Mouse (Mus musculus): ENCODE results near the gene Hmgcr. TPM values are rescaled to one million over a fixed set of nuclear protein-coding genes. Genes with fewer than 3 reads are reported as not detected.

Hmgcr gene
- polyA plus RNA-seq, 1 experiment from 2014 or later: 127 TPM

GRCm38 (mm10) chr13:96656673-96657072 is 14.1 kb downstream of the Hmgcr start:
- peak; percentile 39 for DNase-seq (ENCODE audit: low spot score)
- no peak overlapping the region for H3K27ac ChIP-seq (ENCODE audit: low read depth)
- no peak overlapping the region for H3K4me2 ChIP-seq (ENCODE audit: low read length)
- no peak overlapping the region for H3K4me3 ChIP-seq (ENCODE audit: low read depth, low read length)
- H3K9me3 ChIP-seq (ENCODE audit: control insufficient read depth, low read length): no peaks in the 10 kb centered on the region
- no peak overlapping the region for H3K9ac ChIP-seq (ENCODE audit: low read length)
- H3K4me1 ChIP-seq (replicated peaks; ENCODE audit: control insufficient read depth, insufficient read depth, low read length): no peaks in the 10 kb centered on the region
- H3K36me3 ChIP-seq (ENCODE audit: control insufficient read depth, insufficient read depth, low read length): peaks cover 98% of the 10 kb centered on the region
- H3K27me3 ChIP-seq (replicated peaks; ENCODE audit: control insufficient read depth, insufficient read depth, low read length): no peaks in the 10 kb centered on the region
- 87% methylated on average over 1 of the region's 1 CpGs for WGBS
- no peak for ATAC-seq (replicated peaks; ENCODE audit: low FRiP score, low TSS enrichment, low read depth)

GRCm38 (mm10) chr13:96653041-96653440 is 17.7 kb downstream of the Hmgcr start:
- Histone ChIP-seq H3K27me3 (replicated peaks; ENCODE audit: control insufficient read depth, insufficient read depth, low read length) (no peaks in the 10 kb centered on the region), H3K9me3 (ENCODE audit: control insufficient read depth, low read length) (no peaks in the 10 kb centered on the region), H3K4me1 (replicated peaks; ENCODE audit: control insufficient read depth, insufficient read depth, low read length) (no peaks in the 10 kb centered on the region), H3K9ac (ENCODE audit: low read length) (no peak overlapping the region), H3K27ac (ENCODE audit: low read depth) (no peak overlapping the region), H3K4me3 (ENCODE audit: low read depth, low read length) (no peak overlapping the region), H3K36me3 (ENCODE audit: control insufficient read depth, insufficient read depth, low read length) (peaks cover 99% of the 10 kb centered on the region), H3K4me2 (ENCODE audit: low read length) (no peak overlapping the region)
- ATAC-seq (replicated peaks; ENCODE audit: low FRiP score, low TSS enrichment, low read depth) (no peak), DNase-seq (ENCODE audit: low spot score) (peak; percentile 27)
- WGBS: 82% methylated on average over 9 of the region's 9 CpGs

- Histone ChIP-seq H3K27me3 (replicated peaks; ENCODE audit: control insufficient read depth, insufficient read depth, low read length) (no peaks in the 10 kb centered on the region), H3K27ac (ENCODE audit: low read depth) (no peak overlapping the region), H3K36me3 (ENCODE audit: control insufficient read depth, insufficient read depth, low read length) (peaks cover 35% of the 10 kb centered on the region), H3K4me3 (ENCODE audit: low read depth, low read length) (no peak overlapping the region), H3K4me1 (replicated peaks; ENCODE audit: control insufficient read depth, insufficient read depth, low read length) (no peaks in the 10 kb centered on the region), H3K9ac (ENCODE audit: low read length) (no peak overlapping the region), H3K4me2 (ENCODE audit: low read length) (no peak overlapping the region), H3K9me3 (ENCODE audit: control insufficient read depth, low read length) (no peaks in the 10 kb centered on the region)
- 71% methylated on average over 5 of the region's 5 CpGs for WGBS
- DNase-seq (ENCODE audit: low spot score) (no peak), ATAC-seq (replicated peaks; ENCODE audit: low FRiP score, low TSS enrichment, low read depth) (no peak)
Measured at GRCm38 (mm10) chr13:96645822-96646221, 24.9 kb downstream of the Hmgcr start.

GRCm38 (mm10) chr13:96644168-96644567 is 26.6 kb downstream of the Hmgcr start:
- Histone ChIP-seq H3K27ac (ENCODE audit: low read depth) (no peak overlapping the region), H3K36me3 (ENCODE audit: control insufficient read depth, insufficient read depth, low read length) (peaks cover 23% of the 10 kb centered on the region), H3K27me3 (replicated peaks; ENCODE audit: control insufficient read depth, insufficient read depth, low read length) (no peaks in the 10 kb centered on the region), H3K4me2 (ENCODE audit: low read length) (no peak overlapping the region), H3K4me1 (replicated peaks; ENCODE audit: control insufficient read depth, insufficient read depth, low read length) (no peaks in the 10 kb centered on the region), H3K4me3 (ENCODE audit: low read depth, low read length) (no peak overlapping the region), H3K9ac (ENCODE audit: low read length) (no peak overlapping the region), H3K9me3 (ENCODE audit: control insufficient read depth, low read length) (no peaks in the 10 kb centered on the region)
- 84% methylated on average over 2 of the region's 2 CpGs for WGBS
- ATAC-seq (replicated peaks; ENCODE audit: low FRiP score, low TSS enrichment, low read depth) (no peak), DNase-seq (ENCODE audit: low spot score) (no peak)

- no peak for ATAC-seq (replicated peaks; ENCODE audit: low FRiP score, low TSS enrichment, low read depth)
- no peaks in the 10 kb centered on the region for H3K27me3 ChIP-seq (replicated peaks; ENCODE audit: control insufficient read depth, insufficient read depth, low read length)
- H3K4me2 ChIP-seq (ENCODE audit: low read length): no peak overlapping the region
- no peaks in the 10 kb centered on the region for H3K9me3 ChIP-seq (ENCODE audit: control insufficient read depth, low read length)
- no peak overlapping the region for H3K9ac ChIP-seq (ENCODE audit: low read length)
- H3K4me1 ChIP-seq (replicated peaks; ENCODE audit: control insufficient read depth, insufficient read depth, low read length): no peaks in the 10 kb centered on the region
- no peak for DNase-seq (ENCODE audit: low spot score)
- no peak overlapping the region for H3K4me3 ChIP-seq (ENCODE audit: low read depth, low read length)
- H3K27ac ChIP-seq (ENCODE audit: low read depth): no peak overlapping the region
- WGBS: 89% methylated on average over 4 of the region's 4 CpGs
- peaks cover 48% of the 10 kb centered on the region for H3K36me3 ChIP-seq (ENCODE audit: control insufficient read depth, insufficient read depth, low read length)
Measured at GRCm38 (mm10) chr13:96630396-96630795, 40.3 kb downstream of the Hmgcr start.

- Histone ChIP-seq H3K27me3 (replicated peaks; ENCODE audit: control insufficient read depth, insufficient read depth, low read length) (no peaks in the 10 kb centered on the region), H3K36me3 (ENCODE audit: control insufficient read depth, insufficient read depth, low read length) (peaks cover 28% of the 10 kb centered on the region), H3K27ac (ENCODE audit: low read depth) (no peak overlapping the region), H3K4me3 (ENCODE audit: low read depth, low read length) (no peak overlapping the region), H3K9ac (ENCODE audit: low read length) (no peak overlapping the region), H3K9me3 (ENCODE audit: control insufficient read depth, low read length) (no peaks in the 10 kb centered on the region), H3K4me2 (ENCODE audit: low read length) (no peak overlapping the region), H3K4me1 (replicated peaks; ENCODE audit: control insufficient read depth, insufficient read depth, low read length) (no peaks in the 10 kb centered on the region)
- 32% methylated on average over 1 of the region's 1 CpGs for whole genome bisulfite sequencing
- no peak for ATAC-seq (replicated peaks; ENCODE audit: low FRiP score, low TSS enrichment, low read depth)
- DNase-seq (ENCODE audit: low spot score): no peak
Measured at GRCm38 (mm10) chr13:96620891-96621290, 49.8 kb downstream of the Hmgcr start.

GRCm38 (mm10) chr13:96614615-96615014 is 56.1 kb downstream of the Hmgcr start:
- WGBS: 91% methylated on average over 3 of the region's 3 CpGs
- ATAC-seq (replicated peaks; ENCODE audit: low FRiP score, low TSS enrichment, low read depth) (no peak), DNase-seq (ENCODE audit: low spot score) (no peak)
- Histone ChIP-seq H3K27me3 (replicated peaks; ENCODE audit: control insufficient read depth, insufficient read depth, low read length) (no peaks in the 10 kb centered on the region), H3K4me1 (replicated peaks; ENCODE audit: control insufficient read depth, insufficient read depth, low read length) (no peaks in the 10 kb centered on the region), H3K4me3 (ENCODE audit: low read depth, low read length) (no peak overlapping the region), H3K9me3 (ENCODE audit: control insufficient read depth, low read length) (no peaks in the 10 kb centered on the region), H3K27ac (ENCODE audit: low read depth) (no peak overlapping the region), H3K9ac (ENCODE audit: low read length) (no peak overlapping the region), H3K36me3 (ENCODE audit: control insufficient read depth, insufficient read depth, low read length) (peaks cover 45% of the 10 kb centered on the region), H3K4me2 (ENCODE audit: low read length) (no peak overlapping the region)

- Histone ChIP-seq H3K4me3 (ENCODE audit: low read depth, low read length) (no peak overlapping the region), H3K27me3 (replicated peaks; ENCODE audit: control insufficient read depth, insufficient read depth, low read length) (no peaks in the 10 kb centered on the region), H3K4me1 (replicated peaks; ENCODE audit: control insufficient read depth, insufficient read depth, low read length) (no peaks in the 10 kb centered on the region), H3K36me3 (ENCODE audit: control insufficient read depth, insufficient read depth, low read length) (peaks cover 47% of the 10 kb centered on the region), H3K4me2 (ENCODE audit: low read length) (no peak overlapping the region), H3K9me3 (ENCODE audit: control insufficient read depth, low read length) (no peaks in the 10 kb centered on the region), H3K9ac (ENCODE audit: low read length) (no peak overlapping the region), H3K27ac (ENCODE audit: low read depth) (no peak overlapping the region)
- 95% methylated on average over 2 of the region's 2 CpGs for WGBS
- no peak for DNase-seq (ENCODE audit: low spot score)
- no peak for ATAC-seq (replicated peaks; ENCODE audit: low FRiP score, low TSS enrichment, low read depth)
Measured at GRCm38 (mm10) chr13:96604242-96604641, 66.5 kb downstream of the Hmgcr start.

GRCm38 (mm10) chr13:96599182-96599581 is 71.6 kb downstream of the Hmgcr start:
- H3K4me2 ChIP-seq (ENCODE audit: low read length): no peak overlapping the region
- H3K9ac ChIP-seq (ENCODE audit: low read length): no peak overlapping the region
- DNase-seq (ENCODE audit: low spot score) (no peak), ATAC-seq (replicated peaks; ENCODE audit: low FRiP score, low TSS enrichment, low read depth) (no peak)
- no peak overlapping the region for H3K4me3 ChIP-seq (ENCODE audit: low read depth, low read length)
- no peaks in the 10 kb centered on the region for H3K9me3 ChIP-seq (ENCODE audit: control insufficient read depth, low read length)
- no peaks in the 10 kb centered on the region for H3K4me1 ChIP-seq (replicated peaks; ENCODE audit: control insufficient read depth, insufficient read depth, low read length)
- no peak overlapping the region for H3K27ac ChIP-seq (ENCODE audit: low read depth)
- 84% methylated on average over 9 of the region's 9 CpGs for WGBS
- peaks cover 32% of the 10 kb centered on the region for H3K36me3 ChIP-seq (ENCODE audit: control insufficient read depth, insufficient read depth, low read length)
- no peaks in the 10 kb centered on the region for H3K27me3 ChIP-seq (replicated peaks; ENCODE audit: control insufficient read depth, insufficient read depth, low read length)

Measured in intestine, embryonic 14.5 days (tissue).